Mouse (Mus musculus) left cerebral cortex, postnatal 14 days (tissue): ENCODE data around the gene Rab33b. TPM values are rescaled to one million over a fixed set of nuclear protein-coding genes. Genes with fewer than 3 reads are reported as not detected.

Experiments
- total RNA-seq, 2 experiments: library from RNA; stranded (reverse); gene quantifications; 2 replicates each; pipeline ENCODE4 v1.2.3; 2021

The Rab33b gene
- total RNA-seq, 2 experiments from 2014 or later, result 21.1 to 21.7 TPM

Other genes with a start within 250 kb of the Rab33b start
- gene Elf2, start 143.3 kb upstream of the Rab33b start, total RNA-seq, result 10 to 100 TPM; 25.5 to 26.1 TPM
- not detected for gene Mgarp, start 87.2 kb upstream of the Rab33b start, total RNA-seq
- gene Ndufc1, start 74.9 kb upstream of the Rab33b start, total RNA-seq, result 100 to 1,000 TPM; 343 to 354 TPM
- gene Naa15, start 68.8 kb upstream of the Rab33b start, total RNA-seq, result 10 to 100 TPM; 39.8 to 46.5 TPM
- gene Setd7, start 77.0 kb downstream of the Rab33b start, total RNA-seq, result 10 to 100 TPM; 76.1 to 80.7 TPM
- gene Mgst2, start 176.4 kb downstream of the Rab33b start, total RNA-seq, result under 1 TPM in 1 of 2 experiments, not detected in 1; 0.82 TPM